Mouse (Mus musculus) cerebellum, adult 9-10 months (tissue): ENCODE data around the gene Rtn2.
A peak's percentile ranks its signal among the peaks of the same experiment; 100 is the strongest.

ENCODE experiments used
- DNase-seq: peaks from one replicate; pipeline ENCODE4 v3.0.0; 2022

Rtn2 gene

GRCm38 (mm10) chr7:19321464-19321863, 39.0 kb downstream of the Rtn2 start:
- no peak for DNase-seq

DNA sequence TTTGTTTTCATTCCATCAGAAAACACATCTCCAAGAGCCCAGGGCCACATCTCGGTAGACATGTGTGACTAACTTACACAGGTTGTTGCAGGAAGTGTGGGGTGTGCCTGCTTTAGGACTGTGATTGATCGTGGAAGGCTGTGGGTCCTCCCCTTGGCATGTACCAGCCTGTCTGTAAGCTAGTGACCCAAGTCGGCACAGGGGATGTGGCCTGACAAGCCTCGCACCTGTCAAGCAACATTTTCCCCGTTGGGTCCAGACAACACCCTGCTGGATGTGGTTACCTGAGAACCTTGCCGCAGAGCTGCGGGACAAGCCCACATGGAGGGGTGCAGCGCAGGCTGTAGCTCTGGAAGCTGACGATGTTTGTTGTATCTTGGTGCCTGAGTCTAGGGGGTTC, 40.1 kb downstream of the Rtn2 start:
- no peak for DNase-seq

- no peak for DNase-seq
Measured at GRCm38 (mm10) chr7:19324221-19324620, 41.8 kb downstream of the Rtn2 start.

DNA sequence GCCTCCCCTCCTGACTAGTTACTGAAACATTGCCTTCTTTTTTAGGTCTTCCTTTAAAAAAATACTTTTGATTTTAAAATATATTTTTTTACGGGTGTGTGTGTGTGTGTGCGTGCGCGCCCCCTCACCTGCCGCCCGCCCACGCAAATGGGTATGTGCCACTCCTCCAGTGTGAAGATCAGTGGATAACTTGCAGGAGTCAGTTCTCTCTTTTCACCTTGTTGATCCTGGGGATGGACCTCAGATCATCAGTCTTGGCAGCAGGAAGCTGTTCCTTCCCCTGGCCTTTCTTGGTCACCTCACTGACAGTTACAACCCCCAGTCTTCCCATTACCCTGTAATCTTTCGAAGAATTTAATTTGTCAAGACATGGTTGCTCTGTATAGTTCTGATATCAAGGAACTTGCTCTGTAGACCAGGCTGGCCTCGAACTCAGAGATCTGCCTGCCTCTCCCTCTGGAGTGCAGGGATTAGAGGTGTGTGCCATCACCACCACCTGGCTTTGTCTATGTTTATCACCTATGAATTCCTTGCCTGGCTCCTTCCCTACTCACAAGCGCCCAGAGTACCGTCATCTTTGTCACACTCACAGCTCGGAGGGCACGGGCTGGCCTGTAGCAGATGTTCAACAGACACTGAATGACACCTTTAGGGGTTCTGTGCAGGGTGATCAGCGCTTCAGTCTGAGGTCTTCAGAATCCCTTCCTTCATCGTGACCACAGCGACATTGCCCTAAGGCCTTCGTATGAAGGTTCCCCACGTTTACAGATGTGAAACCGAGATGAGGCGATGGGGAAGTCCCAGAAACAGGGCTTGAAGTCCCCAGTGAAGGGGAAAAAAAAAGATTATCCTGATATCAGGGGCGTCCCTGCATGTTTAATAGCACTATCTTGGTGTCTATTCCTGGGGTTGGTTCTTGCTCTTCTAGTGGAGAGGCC, 43.1 kb downstream of the Rtn2 start:
- no peak for DNase-seq

DNA sequence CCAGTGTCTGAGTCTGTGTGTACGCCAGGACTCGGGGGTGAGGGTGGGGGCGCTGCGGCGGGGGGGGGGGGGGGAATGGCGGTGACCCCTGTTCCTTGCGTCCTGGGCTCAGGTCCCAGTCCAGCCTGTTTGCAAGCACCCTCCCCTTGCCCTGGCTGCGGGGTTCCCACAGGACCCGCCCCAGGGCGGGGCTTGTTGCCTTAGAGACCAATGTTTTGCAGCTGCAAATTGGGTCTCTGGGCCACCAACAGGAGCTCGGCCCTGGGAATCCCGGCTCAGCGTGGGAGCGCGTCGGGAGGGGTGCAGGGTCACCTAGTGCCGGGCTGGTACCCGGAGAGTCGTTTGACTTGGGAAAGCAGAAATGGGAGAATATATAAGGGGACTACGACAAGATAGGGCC, 43.9 kb downstream of the Rtn2 start:
- DNase-seq: peak; percentile 69

DNA sequence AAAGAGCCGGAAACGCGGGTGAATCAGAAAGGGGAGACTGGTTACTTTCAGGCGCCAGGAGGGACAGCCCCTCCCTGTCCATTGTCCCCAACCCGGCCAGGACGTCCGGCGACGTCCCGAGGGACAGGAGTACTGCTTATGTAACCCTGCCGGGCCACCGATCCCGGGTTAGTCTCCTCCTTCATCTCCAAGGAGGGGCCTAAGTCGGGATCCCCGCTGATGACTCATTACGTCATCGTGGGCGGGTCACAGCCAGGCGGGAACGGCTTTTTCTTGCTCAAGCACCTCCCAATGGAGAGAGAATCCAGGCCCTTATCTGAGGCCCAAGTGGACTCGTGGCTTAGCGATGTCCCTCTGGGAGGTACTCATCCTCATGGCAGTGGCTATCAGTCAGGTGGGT, 44.7 kb downstream of the Rtn2 start:
- DNase-seq: peak; percentile 87

DNA sequence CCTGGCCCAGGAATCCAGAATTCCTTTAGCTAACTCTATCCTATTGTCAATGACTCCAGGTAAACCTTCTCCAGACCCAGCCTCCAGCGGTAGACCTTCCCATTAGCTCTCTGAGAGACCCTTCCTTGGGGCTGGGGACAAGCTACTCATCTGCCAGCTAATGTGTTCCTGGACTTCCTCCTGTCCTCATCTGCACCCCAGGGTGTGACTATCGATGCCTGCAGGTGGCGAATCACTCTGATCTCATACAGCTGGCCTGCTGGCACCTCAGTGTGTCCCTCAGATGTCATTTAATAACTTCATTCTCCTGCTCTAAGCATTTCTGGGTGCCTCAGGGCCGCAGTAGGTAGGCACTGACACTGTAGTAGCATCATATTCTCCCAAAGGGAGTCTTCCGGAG, 45.4 kb downstream of the Rtn2 start:
- no peak for DNase-seq

- no peak for DNase-seq
Measured at GRCm38 (mm10) chr7:19328425-19328824, 46.0 kb downstream of the Rtn2 start.

DNA sequence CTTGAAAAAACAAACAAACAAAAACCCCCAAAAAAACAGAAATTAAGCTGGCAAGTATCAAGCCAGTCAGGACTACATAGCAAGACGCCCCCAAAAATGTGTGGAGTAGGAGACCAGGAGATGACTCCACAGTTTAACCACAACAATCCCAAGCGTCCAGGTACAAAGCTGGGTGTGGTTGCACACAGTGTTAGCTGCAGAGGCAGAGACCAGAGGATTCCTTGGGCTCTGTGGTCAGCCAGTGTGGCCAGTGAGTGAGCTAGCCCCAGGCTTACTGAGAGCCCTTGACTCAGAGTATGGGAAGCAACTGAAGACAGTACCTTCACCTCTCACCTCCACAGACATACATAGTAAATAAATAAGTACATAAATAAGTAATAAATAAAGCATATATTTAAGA, 49.5 kb downstream of the Rtn2 start:
- no peak for DNase-seq

- DNase-seq: peak; percentile 77
Measured at GRCm38 (mm10) chr7:19332709-19333352, 50.4 kb downstream of the Rtn2 start.

DNA sequence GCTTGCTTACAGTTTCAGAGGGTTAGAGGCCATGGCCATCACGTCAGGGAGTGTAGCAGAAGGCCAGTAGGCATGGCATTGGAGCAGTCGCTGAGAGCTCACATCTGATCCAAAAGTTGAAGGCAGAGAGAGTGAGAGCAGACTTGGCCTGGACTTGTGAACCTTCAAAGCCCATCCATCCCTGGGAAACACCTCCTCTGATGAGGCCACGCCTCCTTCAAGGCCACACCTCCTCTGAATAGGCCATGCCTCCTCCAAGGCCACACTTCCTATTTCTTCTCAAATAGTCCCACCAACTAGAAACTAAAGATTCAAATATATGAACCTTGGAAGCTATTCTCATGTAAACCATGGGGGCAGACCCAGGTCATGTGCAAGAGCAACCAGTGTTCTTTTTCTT, 53.2 kb downstream of the Rtn2 start:
- no peak for DNase-seq

DNA sequence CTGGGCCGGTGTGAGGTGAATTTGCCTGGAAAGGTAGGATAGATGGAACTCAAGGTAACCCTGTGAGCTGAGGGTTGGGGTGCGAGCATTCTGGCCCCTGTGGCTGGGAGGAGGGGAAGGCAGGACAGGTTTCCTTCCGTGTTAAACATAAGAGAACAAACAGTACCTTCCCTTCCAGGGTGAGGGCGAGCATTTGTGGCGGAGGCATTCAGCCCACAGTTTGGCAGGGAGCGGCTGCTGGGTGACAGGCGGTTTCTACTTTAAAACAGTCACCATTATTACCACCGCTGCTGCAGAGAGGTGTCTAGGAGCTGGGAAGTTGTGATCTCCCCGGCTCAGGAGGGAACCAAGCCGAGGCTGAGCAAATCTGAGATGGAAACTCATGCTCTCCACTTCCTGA, 54.7 kb downstream of the Rtn2 start:
- DNase-seq: no peak

DNA sequence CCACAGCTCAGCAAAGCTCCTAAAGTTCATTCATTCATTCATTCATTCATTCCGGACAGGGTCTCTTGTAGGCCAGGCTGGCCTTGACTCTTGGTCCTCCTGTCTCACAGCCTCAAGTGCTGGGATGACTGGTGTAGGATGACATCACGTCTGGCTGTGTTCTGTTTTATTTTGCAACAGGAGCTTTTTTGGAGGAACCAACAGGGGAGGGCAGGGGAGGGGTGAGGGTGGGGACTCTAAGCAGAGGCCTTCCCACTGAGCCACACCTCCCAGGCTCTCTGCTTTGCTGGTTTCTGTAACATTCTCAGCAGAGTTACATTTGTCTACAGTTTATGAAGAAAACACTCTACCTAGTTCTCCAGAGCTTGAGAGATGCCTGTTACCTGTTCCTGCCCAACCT, 55.6 kb downstream of the Rtn2 start:
- DNase-seq: no peak

DNA sequence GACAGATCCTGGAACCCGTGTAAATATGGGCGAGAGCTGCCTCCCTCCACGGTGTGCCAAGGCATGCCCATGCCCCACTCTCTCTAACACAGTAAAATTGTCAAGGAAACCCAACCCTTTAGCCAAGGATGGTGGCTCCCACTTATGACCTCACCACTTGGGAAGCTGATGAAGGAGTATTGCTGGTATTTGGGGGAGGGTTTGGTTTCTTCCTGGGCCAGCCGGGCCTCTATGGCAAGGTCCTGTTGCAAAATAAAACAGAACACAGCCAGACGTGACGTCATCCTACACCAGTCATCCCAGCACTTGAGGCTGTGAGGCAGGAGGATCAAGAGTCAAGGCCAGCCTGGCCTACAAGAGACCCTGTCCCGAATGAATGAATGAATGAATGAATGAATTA, 56.2 kb downstream of the Rtn2 start:
- no peak for DNase-seq

GRCm38 (mm10) chr7:19341250-19341649, 58.8 kb downstream of the Rtn2 start:
- no peak for DNase-seq

GRCm38 (mm10) chr7:19341761-19342409, 59.5 kb downstream of the Rtn2 start:
- DNase-seq: peak; percentile 64

DNA sequence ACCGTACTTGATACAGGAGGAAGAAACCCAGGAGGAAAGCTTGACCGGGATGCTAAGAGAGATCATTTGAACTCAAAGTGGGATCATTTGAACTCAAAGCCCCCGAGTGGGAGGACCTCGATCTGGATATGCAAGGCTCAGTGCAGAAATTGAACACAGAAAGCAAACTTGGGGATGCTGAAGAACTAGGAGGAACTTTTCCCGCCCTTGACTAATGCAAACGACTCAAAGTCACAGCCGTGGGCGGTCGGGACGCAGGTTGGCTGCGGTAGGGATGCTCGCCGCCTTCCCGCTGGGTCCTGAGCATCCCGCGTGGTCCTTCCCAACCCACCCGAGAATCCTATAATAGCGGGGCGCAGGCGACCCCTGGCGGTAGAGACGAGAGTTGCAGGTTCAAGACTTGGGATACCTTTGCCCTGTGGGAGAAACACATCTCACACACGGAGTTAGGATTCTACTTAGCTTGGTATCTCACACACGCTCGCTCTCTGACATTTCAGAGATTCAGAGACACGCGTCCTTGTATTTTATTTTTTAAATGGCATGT, 60.1 kb downstream of the Rtn2 start:
- DNase-seq: peak; percentile 95

GRCm38 (mm10) chr7:19343210-19343808, 60.9 kb downstream of the Rtn2 start:
- DNase-seq: peak; percentile 82

DNA sequence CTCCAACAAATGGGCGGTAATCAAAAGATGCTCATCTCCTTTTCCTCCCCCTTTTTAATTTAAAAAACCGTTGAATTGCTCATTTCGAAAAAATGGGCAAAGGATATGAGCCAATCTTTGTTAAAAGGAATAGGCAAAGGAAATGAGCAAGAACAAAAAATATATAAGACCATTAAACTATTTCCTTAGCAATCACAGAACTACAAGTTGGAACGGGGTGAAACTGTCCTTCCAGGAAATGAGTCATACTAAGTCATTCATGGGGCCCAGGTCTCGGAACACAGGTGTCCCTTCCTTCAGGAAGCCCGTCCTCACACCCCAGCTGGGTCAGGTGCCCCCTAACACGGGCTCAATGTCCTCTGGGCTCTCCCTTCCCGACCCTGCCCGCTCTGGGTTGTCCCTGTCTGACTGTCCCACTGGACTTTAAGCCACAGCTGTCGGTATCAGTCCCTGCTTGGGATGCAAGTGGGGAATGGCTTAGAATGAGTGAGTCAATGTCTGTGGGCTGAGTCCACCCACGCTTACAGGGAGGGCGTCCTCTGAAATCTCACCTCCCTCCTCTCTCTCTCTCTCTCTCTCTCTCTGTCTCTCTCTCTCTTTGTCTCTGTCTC, 61.9 kb downstream of the Rtn2 start, which contains the start of gene Ercc1:
TSS of gene Ercc1 (plus strand) at position 542 of the 611 bp plus-strand sequence.
- DNase-seq: peak; percentile 64

- peak; percentile 98 for DNase-seq
Measured at GRCm38 (mm10) chr7:19344938-19345471, 62.6 kb downstream of the Rtn2 start.
